Mouse (Mus musculus) limb, embryonic 13.5 days (tissue): ENCODE data around the gene Drg2. TPM values are rescaled to one million over a fixed set of nuclear protein-coding genes. Genes with fewer than 3 reads are reported as not detected.
A peak's percentile ranks its signal among the peaks of the same experiment; 100 is the strongest.
"Not testable (repeated sequence)": the region's sequence is repeated elsewhere in the genome, so short reads cannot be mapped to it uniquely, and the experiment has no call there.

ENCODE experiments used
- ATAC-seq: fragments of 200-750 bp; cut with Nextera tagmentation; 2 replicates; pipeline ENCODE4 v1.8.0; 2017; ENCODE audit warnings: low read depth, moderate number of reproducible peaks, moderate TSS enrichment; ENCODE audit not compliant: low FRiP score
- H3K27ac ChIP-seq: fragments of 300-500 bp; sonication (generic); 2 replicates; pipeline ENCODE4 v1.5.1; 2015; ENCODE audit warnings: inconsistent platforms, mild to moderate bottlenecking, moderate library complexity
- H3K27me3 ChIP-seq: fragments of 300-500 bp; sonication (generic); 2 replicates; pipeline ENCODE4 v1.6.1; 2015; ENCODE audit warnings: mild to moderate bottlenecking, inconsistent platforms
- H3K36me3 ChIP-seq: fragments of 300-500 bp; sonication (generic); 2 replicates; pipeline ENCODE4 v1.6.1; 2015; ENCODE audit warnings: inconsistent platforms, mild to moderate bottlenecking, moderate library complexity
- H3K4me1 ChIP-seq: fragments of 300-500 bp; sonication (generic); 2 replicates; pipeline ENCODE4 v1.6.1; 2015; ENCODE audit warnings: inconsistent platforms
- H3K4me2 ChIP-seq: fragments of 300-500 bp; sonication (generic); replicated peaks from 2 replicates; pipeline ENCODE4 v1.6.1; 2015; ENCODE audit warnings: inconsistent platforms, mild to moderate bottlenecking, moderate library complexity
- H3K4me3 ChIP-seq: fragments of 300-500 bp; sonication (generic); 2 replicates; pipeline ENCODE4 v1.5.1; 2015; ENCODE audit warnings: moderate library complexity, mild to moderate bottlenecking, inconsistent platforms
- H3K9ac ChIP-seq: fragments of 300-500 bp; sonication (generic); 2 replicates; pipeline ENCODE4 v1.6.1; 2015; ENCODE audit warnings: mild to moderate bottlenecking, inconsistent platforms
- H3K9me3 ChIP-seq: fragments of 300-500 bp; sonication (generic); 2 replicates; pipeline ENCODE4 v1.6.1; 2016; ENCODE audit warnings: inconsistent platforms
- WGBS: fragments of 180-500 bp; shearing (Covaris S2); methylation state at CpG from one replicate; pipeline ENCODE4 v1.1.7; 2015; 5-methylcytosine and 5-hydroxymethylcytosine counted together
- polyA plus RNA-seq: library from polyadenylated mRNA; unstranded; fragments of >200 nt; fragmentation: Nextera tagmentation; extraction: Ambion mirVana; gene quantifications from 2 replicates; pipeline ENCODE4 v1.2.1, GENCODE M21; 2015

The Drg2 gene
- polyA plus RNA-seq, 1 experiment from 2014 or later: 129 TPM

GRCm38 (mm10) chr11:60427628-60428027 is 26.8 kb upstream of the Drg2 start:
- 95% methylated on average over 3 of the region's 3 CpGs for WGBS
- Histone ChIP-seq H3K4me2 (no peak overlapping the region), H3K4me1 (no peaks in the 10 kb centered on the region), H3K36me3 (peaks cover 63% of the 10 kb centered on the region), H3K27ac (no peak overlapping the region), H3K27me3 (no peaks in the 10 kb centered on the region), H3K9me3 (no peaks in the 10 kb centered on the region), H3K9ac (no peak overlapping the region), H3K4me3 (no peak overlapping the region)
- no peak for ATAC-seq

DNA sequence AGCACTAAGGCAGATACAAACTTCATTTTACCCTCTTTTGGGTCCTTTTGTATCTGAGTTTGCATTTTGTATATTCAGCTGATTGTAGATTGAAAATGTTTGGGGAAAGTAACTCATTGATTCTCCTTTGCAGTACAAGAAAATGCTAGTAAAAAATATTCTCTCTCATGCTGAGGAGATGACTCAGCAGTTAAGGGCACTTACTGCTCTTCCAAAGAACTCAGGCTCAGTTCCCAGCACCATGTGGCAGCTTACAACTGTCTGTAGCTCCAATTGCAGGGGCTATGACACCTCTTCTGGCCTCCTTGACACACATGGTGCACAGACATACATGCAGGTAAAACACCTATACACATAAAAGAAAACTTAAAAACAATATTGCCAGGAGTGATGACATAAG is 20.9 kb upstream of the Drg2 start:
- Histone ChIP-seq H3K27ac (no peak overlapping the region), H3K4me2 (no peak overlapping the region), H3K36me3 (peaks cover 85% of the 10 kb centered on the region), H3K9ac (no peak overlapping the region), H3K4me3 (no peak overlapping the region), H3K4me1 (no peaks in the 10 kb centered on the region), H3K9me3 (peaks cover 3% of the 10 kb centered on the region; the same call in 1 of the 2 replicates), H3K27me3 (no peaks in the 10 kb centered on the region)
- ATAC-seq: no peak

DNA sequence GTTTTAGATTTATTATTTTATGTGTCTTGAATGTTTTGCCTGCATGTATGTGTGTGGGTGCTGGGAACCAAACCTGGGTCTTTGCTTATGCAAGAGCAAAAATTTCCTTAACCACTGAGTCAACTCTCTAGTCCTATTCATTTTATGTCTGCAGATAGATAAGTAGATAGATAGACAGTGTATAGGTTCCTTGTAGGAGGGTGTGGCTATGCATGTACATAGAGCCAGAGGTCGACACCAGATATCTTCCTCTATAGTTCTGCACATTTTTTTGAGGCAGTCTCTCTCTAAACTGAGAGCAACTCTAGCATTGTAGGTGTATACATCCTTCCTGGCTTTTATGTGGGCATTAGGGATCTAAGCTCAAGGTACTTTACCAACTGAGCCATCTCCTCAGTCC is 19.3 kb upstream of the Drg2 start:
- H3K4me2 ChIP-seq: no peak overlapping the region
- H3K4me1 ChIP-seq: no peaks in the 10 kb centered on the region
- H3K9ac ChIP-seq: no peak overlapping the region
- H3K27me3 ChIP-seq: no peaks in the 10 kb centered on the region
- no peak overlapping the region for H3K27ac ChIP-seq
- ATAC-seq: no peak
- peaks cover 3% of the 10 kb centered on the region; the same call in 1 of the 2 replicates for H3K9me3 ChIP-seq
- 100% methylated on average over 1 of the region's 1 CpGs for WGBS
- H3K36me3 ChIP-seq: peaks cover 85% of the 10 kb centered on the region
- no peak overlapping the region for H3K4me3 ChIP-seq

- WGBS: 91% methylated on average over 3 of the region's 3 CpGs
- Histone ChIP-seq H3K27me3 (no peaks in the 10 kb centered on the region), H3K27ac (no peak overlapping the region), H3K4me3 (no peak overlapping the region), H3K4me2 (no peak overlapping the region), H3K9ac (no peak overlapping the region), H3K9me3 (peaks cover 3% of the 10 kb centered on the region; the same call in 1 of the 2 replicates), H3K36me3 (peaks cover 88% of the 10 kb centered on the region), H3K4me1 (no peaks in the 10 kb centered on the region)
- ATAC-seq: no peak
Measured at GRCm38 (mm10) chr11:60436618-60437017, 17.8 kb upstream of the Drg2 start.

- 20% methylated on average over 1 of the region's 1 CpGs for WGBS
- not testable (repeated sequence) for H3K27me3 ChIP-seq, H3K4me3 ChIP-seq, H3K27ac ChIP-seq, H3K9me3 ChIP-seq, ATAC-seq, H3K9ac ChIP-seq, H3K4me2 ChIP-seq, H3K4me1 ChIP-seq
- peaks cover 90% of the 10 kb centered on the region for H3K36me3 ChIP-seq
Measured at GRCm38 (mm10) chr11:60439621-60440020, 14.8 kb upstream of the Drg2 start.

DNA sequence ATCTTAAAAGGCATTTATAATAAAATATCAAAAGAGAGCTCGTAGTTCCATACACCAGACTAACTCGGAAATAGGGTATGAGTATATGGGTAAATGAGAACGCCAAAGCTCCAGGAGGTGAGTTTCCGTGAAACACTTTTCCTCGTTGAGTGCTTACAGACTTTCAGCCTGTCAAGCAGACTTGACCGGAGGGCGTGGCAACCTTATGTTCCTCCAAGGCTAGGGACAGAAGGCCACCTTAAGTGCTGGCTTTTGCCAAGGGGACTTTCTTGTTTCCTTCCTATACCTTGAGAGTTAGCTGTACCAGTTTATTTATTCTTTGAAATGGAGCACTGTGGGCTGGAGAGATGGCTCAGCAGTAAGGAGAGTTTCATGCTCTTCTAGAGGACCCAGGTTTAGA is 14.2 kb upstream of the Drg2 start:
- ATAC-seq: no peak
- H3K4me3 ChIP-seq: no peak overlapping the region
- no peak overlapping the region for H3K9ac ChIP-seq
- H3K4me2 ChIP-seq: no peak overlapping the region
- no peak overlapping the region for H3K27ac ChIP-seq
- no peaks in the 10 kb centered on the region for H3K27me3 ChIP-seq
- H3K4me1 ChIP-seq: no peaks in the 10 kb centered on the region
- WGBS: 34% methylated on average over 7 of the region's 7 CpGs
- H3K9me3 ChIP-seq: no peaks in the 10 kb centered on the region
- peaks cover 86% of the 10 kb centered on the region for H3K36me3 ChIP-seq

- H3K9me3 ChIP-seq: no peaks in the 10 kb centered on the region
- no peak overlapping the region for H3K9ac ChIP-seq
- ATAC-seq: no peak
- H3K36me3 ChIP-seq: peaks cover 63% of the 10 kb centered on the region
- 89% methylated on average over 6 of the region's 6 CpGs for WGBS
- H3K27ac ChIP-seq: no peak overlapping the region
- no peak overlapping the region for H3K4me3 ChIP-seq
- H3K4me2 ChIP-seq: no peak overlapping the region
- H3K4me1 ChIP-seq: no peaks in the 10 kb centered on the region
- no peaks in the 10 kb centered on the region for H3K27me3 ChIP-seq
Measured at GRCm38 (mm10) chr11:60442896-60443295, 11.5 kb upstream of the Drg2 start.

- H3K27me3 ChIP-seq: no peaks in the 10 kb centered on the region
- no peak overlapping the region for H3K27ac ChIP-seq
- H3K4me1 ChIP-seq: no peaks in the 10 kb centered on the region
- H3K9me3 ChIP-seq: no peaks in the 10 kb centered on the region
- no peak overlapping the region for H3K4me2 ChIP-seq
- H3K4me3 ChIP-seq: no peak overlapping the region
- peaks cover 52% of the 10 kb centered on the region for H3K36me3 ChIP-seq
- ATAC-seq: no peak
- no peak overlapping the region for H3K9ac ChIP-seq
- 80% methylated on average over 4 of the region's 4 CpGs for WGBS
Measured at GRCm38 (mm10) chr11:60444007-60444406, 10.4 kb upstream of the Drg2 start.

DNA sequence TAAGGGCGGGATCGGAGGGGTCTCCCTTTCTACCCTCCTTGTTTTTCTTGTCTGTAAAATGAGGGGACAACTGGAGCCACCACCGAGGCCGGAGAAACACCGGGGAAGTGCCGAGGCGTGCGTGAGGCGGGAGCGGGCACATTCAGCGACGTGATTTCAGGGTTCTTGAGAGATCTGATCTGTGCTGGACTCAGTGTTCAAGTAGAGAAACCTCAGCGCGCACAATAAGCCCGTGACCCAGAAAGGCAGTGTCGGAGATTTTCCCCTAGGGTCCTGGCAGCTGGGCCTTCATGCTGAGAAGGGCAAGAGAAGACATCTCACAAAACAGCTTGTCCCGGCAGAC is 325 bp downstream of the Drg2 start:
- 0% methylated on average over 17 of the region's 17 CpGs for WGBS
- no peaks in the 10 kb centered on the region for H3K9me3 ChIP-seq
- H3K4me1 ChIP-seq: peaks cover 16% of the 10 kb centered on the region
- H3K36me3 ChIP-seq: peaks cover 36% of the 10 kb centered on the region
- no peaks in the 10 kb centered on the region for H3K27me3 ChIP-seq
- H3K4me3 ChIP-seq: peak overlapping the region; percentile 83
- ATAC-seq: peak; percentile 35; the same call in 1 of the 2 replicates
- H3K4me2 ChIP-seq: peak overlapping the region; percentile 95
- peak overlapping the region; percentile 67; the same call in 1 of the 2 replicates for H3K27ac ChIP-seq
- peak overlapping the region; percentile 91 for H3K9ac ChIP-seq

- H3K27ac ChIP-seq: no peak overlapping the region
- 90% methylated on average over 1 of the region's 1 CpGs for WGBS
- H3K9ac ChIP-seq: 0 out of 2 replicates have a peak overlapping the region, but pooled peaks have one; percentile 2
- no peak for ATAC-seq
- peaks cover 16% of the 10 kb centered on the region for H3K4me1 ChIP-seq
- no peak overlapping the region for H3K4me3 ChIP-seq
- H3K4me2 ChIP-seq: no peak overlapping the region
- no peaks in the 10 kb centered on the region for H3K27me3 ChIP-seq
- no peaks in the 10 kb centered on the region for H3K9me3 ChIP-seq
- H3K36me3 ChIP-seq: peaks cover 69% of the 10 kb centered on the region
Measured at GRCm38 (mm10) chr11:60457973-60458372, 3.6 kb downstream of the Drg2 start.

DNA sequence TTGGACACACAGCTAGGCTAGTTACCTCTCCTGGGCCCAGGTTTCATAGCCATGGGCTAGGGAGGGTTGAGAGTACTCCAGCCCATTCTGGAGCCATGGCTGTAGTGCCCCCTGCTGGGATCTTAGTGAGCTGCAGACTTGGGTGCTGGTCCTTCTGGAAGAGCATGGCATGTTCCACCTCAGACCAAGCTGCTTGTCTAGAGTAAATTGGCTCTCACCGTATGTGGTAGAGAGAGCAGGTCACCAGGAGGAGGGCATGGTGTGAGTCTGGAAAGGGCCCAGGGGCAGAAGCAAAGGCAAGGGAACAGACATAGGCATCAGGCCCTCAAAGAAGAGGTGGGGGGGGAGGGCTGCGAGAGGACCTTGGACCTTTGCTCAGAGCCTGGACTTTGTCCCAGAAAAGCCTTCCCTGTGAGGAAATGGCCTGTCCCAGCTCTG is 11.6 kb downstream of the Drg2 start:
- no peaks in the 10 kb centered on the region for H3K4me1 ChIP-seq
- H3K27me3 ChIP-seq: no peaks in the 10 kb centered on the region
- H3K36me3 ChIP-seq: peaks cover 95% of the 10 kb centered on the region
- no peak overlapping the region for H3K9ac ChIP-seq
- 93% methylated on average over 2 of the region's 2 CpGs for WGBS
- H3K27ac ChIP-seq: no peak overlapping the region
- no peak overlapping the region for H3K4me2 ChIP-seq
- ATAC-seq: no peak
- H3K9me3 ChIP-seq: no peaks in the 10 kb centered on the region
- H3K4me3 ChIP-seq: no peak overlapping the region

DNA sequence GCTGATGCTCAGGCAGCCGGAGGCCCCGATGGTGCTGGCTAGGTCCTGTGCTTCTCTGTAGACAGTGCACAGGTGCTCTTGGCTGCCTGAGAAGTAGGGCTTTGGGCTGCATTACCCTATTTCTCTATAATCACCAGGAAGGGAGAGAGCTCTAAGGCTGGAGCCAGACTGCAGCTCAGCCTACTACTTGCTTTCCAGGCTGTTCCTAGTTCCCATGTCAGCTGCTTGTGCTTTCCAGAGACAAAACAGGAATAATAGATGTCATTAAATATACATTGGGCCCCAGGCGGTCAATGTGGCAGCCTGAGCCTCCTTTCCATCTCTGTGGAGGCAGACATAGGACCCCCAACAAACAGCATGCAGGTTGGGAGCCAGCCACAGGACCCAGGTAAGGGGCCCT is 14.6 kb downstream of the Drg2 start, which contains the start of gene Myo15:
Myo15 (plus strand) TSS at position 301 of the 400 bp plus-strand sequence.
- Histone ChIP-seq H3K27ac (no peak within 1 kb of the TSS), H3K4me3 (no peak within 1 kb of the TSS), H3K36me3 (peaks cover 65% of the 10 kb centered on the region), H3K4me1 (no peaks in the 10 kb centered on the region), H3K27me3 (no peaks in the 10 kb centered on the region), H3K4me2 (no peak within 1 kb of the TSS), H3K9ac (no peak within 1 kb of the TSS), H3K9me3 (no peaks in the 10 kb centered on the region)
- WGBS: 94% methylated on average over 3 of the region's 3 CpGs
- ATAC-seq: no peak

DNA sequence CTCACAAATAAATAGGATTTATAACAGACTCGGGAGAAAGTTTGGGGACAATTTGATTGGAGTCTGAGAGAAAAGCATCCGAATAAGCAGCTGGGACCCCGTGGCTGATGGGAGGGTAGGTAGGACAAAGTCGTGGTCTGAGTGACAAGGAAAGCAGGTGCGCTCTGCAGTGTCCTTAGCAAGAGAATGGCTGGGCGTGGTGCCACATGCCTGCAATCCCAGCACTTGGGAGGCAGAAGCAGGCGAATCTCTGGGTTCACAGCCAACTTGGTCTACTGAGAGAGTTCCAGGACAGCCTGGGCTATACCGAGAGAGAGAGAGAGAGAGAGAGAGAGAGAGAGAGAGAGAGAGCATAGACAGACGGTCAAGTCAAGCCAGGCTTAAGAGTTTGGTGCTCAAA is 16.4 kb downstream of the Drg2 start:
- no peak for ATAC-seq
- 86% methylated on average over 9 of the region's 9 CpGs for WGBS
- no peak overlapping the region for H3K27ac ChIP-seq

More for the DNA sequence above, 16.4 kb downstream of the Drg2 start:
- Histone ChIP-seq H3K4me1 (0 out of 2 replicates have a peak, but pooled peaks cover 3% of the 10 kb centered on the region), H3K9me3 (no peaks in the 10 kb centered on the region), H3K27me3 (no peaks in the 10 kb centered on the region), H3K4me3 (no peak overlapping the region), H3K36me3 (peaks cover 48% of the 10 kb centered on the region), H3K9ac (no peak overlapping the region), H3K4me2 (no peak overlapping the region)
